Mouse (Mus musculus) stomach, postnatal 0 days (tissue): ENCODE measurements at regions not wholly inside any gene's neighbourhood (a gene's known extent, or its start where the extent isn't known, plus 50 kb on each side); places are given as distances from the start of the nearest gene placed in this dataset.

ENCODE experiments used
- CTCF ChIP-seq: IDR thresholded peaks from 2 replicates; pipeline ENCODE4 v1.5.1; 2016; ENCODE audit warnings: antibody characterized with exemption, low read depth, mild to moderate bottlenecking, moderate library complexity
- EP300 ChIP-seq: optimal IDR thresholded peaks from 2 replicates; pipeline ENCODE3; 2016; ENCODE audit warnings: antibody characterized with exemption

DNA sequence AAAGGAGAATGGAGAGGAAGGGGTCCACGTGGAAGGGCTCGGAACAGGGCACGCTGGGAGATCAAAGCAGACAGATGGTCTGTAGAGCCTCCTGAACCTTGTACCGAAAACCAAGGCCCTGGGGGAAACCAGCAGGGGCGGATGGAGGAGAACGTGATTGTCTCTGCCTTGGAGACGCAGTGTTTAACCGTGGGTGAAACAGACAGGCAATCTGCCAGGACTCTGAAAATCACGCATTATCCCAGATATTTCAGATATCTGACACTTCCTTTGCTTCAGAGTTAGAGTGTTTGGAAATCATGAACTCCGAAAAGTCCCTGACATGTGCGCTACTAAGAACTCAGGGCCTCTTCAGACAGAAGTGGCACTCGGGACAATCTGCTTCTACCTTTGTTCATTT lies 126.1 kb downstream of the Cenpf start:
- TF ChIP-seq CTCF (no peak), EP300 (no peak)
